Mouse (Mus musculus) inflammation-experienced regulatory T-cells, adult 6 months (primary cell): ENCODE data around the gene Fbxw14. TPM values are rescaled to one million over a fixed set of nuclear protein-coding genes. Genes with fewer than 3 reads are reported as not detected.
"Not testable (repeated sequence)": the region's sequence is repeated elsewhere in the genome, so short reads cannot be mapped to it uniquely, and the experiment has no call there.

Source experiments
- ATAC-seq: one replicate; pipeline ENCODE4 v1.8.0; 2017
- polyA plus RNA-seq, 3 experiments: library from polyadenylated mRNA; unstranded; fragments of 100-300 nt; shearing (Covaris generic); gene quantifications; one replicate each; pipeline ENCODE4 v1.2.1; 2017

The Fbxw14 gene
- polyA plus RNA-seq, result not detected

- not testable (repeated sequence) for ATAC-seq
Observed at GRCm38 (mm10) chr9:109287576-109287975, at the start of gene Fbxw14. Gene Fbxw14 (minus strand): TSS chr9:109287676.

GRCm38 (mm10) chr9:109263041-109263440 is 24.4 kb downstream of the Fbxw14 start:
- no peak for ATAC-seq

DNA sequence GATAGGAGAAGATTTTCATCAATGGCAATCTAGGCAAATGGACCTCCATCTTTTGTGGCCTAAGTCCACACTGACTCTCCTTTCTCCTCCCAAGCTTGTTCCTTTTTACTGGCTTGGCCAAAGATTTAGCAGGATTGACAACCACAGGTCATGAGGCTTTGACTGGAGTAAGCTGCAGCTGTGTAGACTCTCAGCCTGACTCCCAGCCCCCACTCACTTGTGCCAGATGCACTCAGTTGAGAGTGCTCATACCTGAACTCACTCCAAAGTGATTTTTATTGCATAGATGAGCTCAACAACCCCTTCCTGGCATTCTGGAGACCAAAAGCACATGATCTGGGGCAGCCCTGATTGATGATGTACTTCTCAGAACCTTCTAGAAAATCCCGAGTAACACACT is 52.8 kb downstream of the Fbxw14 start, which contains the start of gene Fbxw20:
TSS of gene Fbxw20 (minus strand) at position 101 of the 400 bp plus-strand sequence.
- no peak for ATAC-seq

Other genes starting within 250 kb of the Fbxw14 start
- 1,000 to 10,000 TPM; 1,866 to 3,808 (median 3,640) TPM for gene Shisa5, start 249.1 kb downstream of the Fbxw14 start, polyA plus RNA-seq
- gene Trex1, start 227.9 kb downstream of the Fbxw14 start, polyA plus RNA-seq, result 10 to 100 TPM; 42.7 to 50.3 (median 49.9) TPM
- gene Atrip, start 213.6 kb downstream of the Fbxw14 start, polyA plus RNA-seq, result 10 to 100 TPM; 19.2 to 28.2 (median 24.9) TPM
- gene Ccdc51, start 205.2 kb downstream of the Fbxw14 start, polyA plus RNA-seq, result 10 to 100 TPM; 12.1 to 15.5 (median 12.3) TPM
- gene Tma7, start 205.1 kb downstream of the Fbxw14 start, polyA plus RNA-seq, result 100 to 1,000 TPM; 763 to 998 (median 907) TPM
- 1 to 10 TPM; 1.1 to 1.5 (median 1.1) TPM for gene Plxnb1, start 192.3 kb downstream of the Fbxw14 start, polyA plus RNA-seq
- not detected for gene Fbxw21, start 125.6 kb downstream of the Fbxw14 start, polyA plus RNA-seq
- gene Fbxw13, start 91.7 kb downstream of the Fbxw14 start, polyA plus RNA-seq, result not detected
- not detected for gene Fbxw20, start 52.9 kb downstream of the Fbxw14 start, polyA plus RNA-seq
- not detected for gene Fbxw28, start 52.0 kb upstream of the Fbxw14 start, polyA plus RNA-seq
- gene Fbxw22, start 116.6 kb upstream of the Fbxw14 start, polyA plus RNA-seq, result under 1 TPM in 1 of 3 experiments, not detected in 2; 0.19 TPM
- not detected for gene Fbxw16, start 161.5 kb upstream of the Fbxw14 start, polyA plus RNA-seq
- not detected for gene Fbxw19, start 208.2 kb upstream of the Fbxw14 start, polyA plus RNA-seq